Mouse (Mus musculus) heart, postnatal 10 days (tissue): ENCODE measurements around the gene Optc. TPM values are rescaled to one million over a fixed set of nuclear protein-coding genes. Genes with fewer than 3 reads are reported as not detected.
A peak's percentile ranks its signal among the peaks of the same experiment; 100 is the strongest.

ENCODE experiments used
- DNase-seq, 2 experiments: peaks; one replicate each; pipeline ENCODE4 v3.0.0; 2021
- intact Hi-C: fragments of 180-260 bp; cut with DNase I; formaldehyde crosslinking; loops from one replicate; pipeline ENCODE4 v1.15.1; 2025
- total RNA-seq, 2 experiments: library from RNA; stranded (reverse); gene quantifications; 2 replicates each; pipeline ENCODE4 v1.2.3; 2021

The Optc gene
- under 1 TPM; 0.35 to 0.67 TPM for total RNA-seq

GRCm38 (mm10) chr1:133907949-133908658, at the start of gene Optc:
Optc (minus strand) TSS chr1:133907999.
- peak in 1 of 2 experiments; percentile 53 for DNase-seq
- intact Hi-C loops: no loop called here

GRCm38 (mm10) chr1:133954009-133954408, 46.2 kb upstream of the Optc start:
- intact Hi-C loops: no loop called here
- no peak for DNase-seq

GRCm38 (mm10) chr1:133953261-133953742, 45.5 kb upstream of the Optc start:
- no peak for DNase-seq
- intact Hi-C loops: no loop called here

GRCm38 (mm10) chr1:133951598-133951997, 43.8 kb upstream of the Optc start:
- no peak for DNase-seq
- intact Hi-C loops: no loop called here

GRCm38 (mm10) chr1:133950061-133950782, 42.4 kb upstream of the Optc start:
- intact Hi-C loops: no loop called here
- DNase-seq: no peak

- no peak for DNase-seq
- intact Hi-C loops: no loop called here
These were observed 37.3 kb upstream of the Optc start for GRCm38 (mm10) chr1:133945106-133945505.

- intact Hi-C loops: no loop called here
These were observed 34.1 kb upstream of the Optc start for GRCm38 (mm10) chr1:133941904-133942303.

GRCm38 (mm10) chr1:133941158-133941860, 33.5 kb upstream of the Optc start:
- intact Hi-C loops: no loop called here
- no peak for DNase-seq

More at GRCm38 (mm10) chr1:133941904-133942303, 34.1 kb upstream of the Optc start:
- no peak for DNase-seq

GRCm38 (mm10) chr1:133940481-133941092, 32.8 kb upstream of the Optc start:
- DNase-seq: no peak
- intact Hi-C loops: no loop called here

- no peak for DNase-seq
- intact Hi-C loops: no loop called here
These were observed 31.9 kb upstream of the Optc start for GRCm38 (mm10) chr1:133939708-133940107.

GRCm38 (mm10) chr1:133936169-133936568, 28.4 kb upstream of the Optc start:
- no peak for DNase-seq
- intact Hi-C loops: no loop called here

GRCm38 (mm10) chr1:133934354-133934963, 26.7 kb upstream of the Optc start:
- peak; percentile 51 to 53 for DNase-seq
- intact Hi-C loops: no loop called here

GRCm38 (mm10) chr1:133933301-133934195, 25.7 kb upstream of the Optc start:
- intact Hi-C loops: no loop called here
- no peak for DNase-seq

- intact Hi-C loops: no loop called here
- DNase-seq: no peak
These were observed 22.2 kb upstream of the Optc start for GRCm38 (mm10) chr1:133929980-133930379.

GRCm38 (mm10) chr1:133925223-133925622, 17.4 kb upstream of the Optc start:
- intact Hi-C loops: no loop called here
- DNase-seq: no peak

GRCm38 (mm10) chr1:133924141-133924875, 16.5 kb upstream of the Optc start:
- intact Hi-C loops: no loop called here
- DNase-seq: no peak

GRCm38 (mm10) chr1:133923071-133923470, 15.3 kb upstream of the Optc start:
- intact Hi-C loops: no loop called here
- no peak for DNase-seq

- DNase-seq: peak; percentile 82
- intact Hi-C loops: no loop called here
These were observed 13.5 kb upstream of the Optc start, which contains the start of gene Prelp for GRCm38 (mm10) chr1:133921304-133921751. Prelp (minus strand) TSS chr1:133921414.

- intact Hi-C loops: no loop called here
- DNase-seq: no peak
These were observed 13.1 kb upstream of the Optc start for GRCm38 (mm10) chr1:133920876-133921275.
